Mouse (Mus musculus): ENCODE results near the gene Slc39a5.

- TF ChIP-seq CTCF (IDR thresholded peaks at IDR 0.05; ENCODE audit: low read depth, low read length) (no peak), GATA1 (IDR thresholded peaks at IDR 0.05; ENCODE audit: borderline replicate concordance, low read length) (no peak), TAL1 (conservative IDR thresholded peaks at IDR 0.05; ENCODE audit: low read depth, low read length) (no peak), GATA2 (IDR thresholded peaks at IDR 0.05; ENCODE audit: borderline replicate concordance, low read depth, low read length) (no peak), POLR2AphosphoS5 (IDR thresholded peaks at IDR 0.05; ENCODE audit: insufficient replicate concordance, low read depth, low read length) (no peak)
These were observed 24.2 kb upstream of the Slc39a5 start for GRCm38 (mm10) chr10:128425260-128425659.
